Mouse (Mus musculus): ENCODE measurements at regions not wholly inside any gene's neighbourhood (a gene's known extent, or its start where the extent isn't known, plus 50 kb on each side); places are given as distances from the start of the nearest gene placed in this dataset.

- Histone ChIP-seq H3K27me3 (peaks cover 4% of the 10 kb centered on the region; the same call in 1 of the 2 replicates), H3K9ac (no peak overlapping the region), H3K9me3 (no peaks in the 10 kb centered on the region), H3K4me3 (no peak overlapping the region), H3K27ac (no peak overlapping the region), H3K4me2 (no peak overlapping the region), H3K36me3 (no peaks in the 10 kb centered on the region), H3K4me1 (no peaks in the 10 kb centered on the region)
- no peak for ATAC-seq (ENCODE audit: insufficient number of reproducible peaks, low FRiP score, low TSS enrichment, low read depth)
- 36% methylated on average over 11 of the region's 11 CpGs for WGBS
Measured at GRCm38 (mm10) chr1:194148416-194149364, 469.3 kb upstream of the Plxna2 start.

GRCm38 (mm10) chr1:194117631-194118360, 500.2 kb upstream of the Plxna2 start:
- 60% methylated on average over 4 of the region's 4 CpGs for WGBS
- no peaks in the 10 kb centered on the region for H3K27me3 ChIP-seq
- H3K9me3 ChIP-seq: no peaks in the 10 kb centered on the region
- H3K4me3 ChIP-seq: no peak overlapping the region
- no peaks in the 10 kb centered on the region for H3K36me3 ChIP-seq
- H3K9ac ChIP-seq: no peak overlapping the region
- H3K27ac ChIP-seq: no peak overlapping the region
- no peak for ATAC-seq (ENCODE audit: insufficient number of reproducible peaks, low FRiP score, low TSS enrichment, low read depth)
- no peak overlapping the region for H3K4me2 ChIP-seq
- H3K4me1 ChIP-seq: no peaks in the 10 kb centered on the region

- no peak for ATAC-seq (ENCODE audit: insufficient number of reproducible peaks, low FRiP score, low TSS enrichment, low read depth)
- H3K4me2 ChIP-seq: no peak overlapping the region
- WGBS: 73% methylated on average over 1 of the region's 1 CpGs
Measured at GRCm38 (mm10) chr1:194114399-194114798, 503.6 kb upstream of the Plxna2 start.

GRCm38 (mm10) chr1:194111931-194112330, 506.1 kb upstream of the Plxna2 start:
- Histone ChIP-seq H3K27me3 (no peaks in the 10 kb centered on the region; the same call in 1 of the 2 replicates), H3K9ac (no peak overlapping the region), H3K9me3 (no peaks in the 10 kb centered on the region), H3K27ac (no peak overlapping the region), H3K36me3 (no peaks in the 10 kb centered on the region), H3K4me2 (no peak overlapping the region), H3K4me1 (0 out of 2 replicates have a peak, but pooled peaks cover 4% of the 10 kb centered on the region), H3K4me3 (no peak overlapping the region)
- WGBS: 63% methylated on average over 2 of the region's 2 CpGs
- no peak for ATAC-seq (ENCODE audit: insufficient number of reproducible peaks, low FRiP score, low TSS enrichment, low read depth)

More at GRCm38 (mm10) chr1:194114399-194114798, 503.6 kb upstream of the Plxna2 start:
- no peaks in the 10 kb centered on the region for H3K36me3 ChIP-seq
- H3K4me1 ChIP-seq: no peaks in the 10 kb centered on the region
- no peak overlapping the region for H3K4me3 ChIP-seq
- H3K9ac ChIP-seq: no peak overlapping the region
- no peaks in the 10 kb centered on the region for H3K9me3 ChIP-seq
- no peak overlapping the region for H3K27ac ChIP-seq
- no peaks in the 10 kb centered on the region for H3K27me3 ChIP-seq

- Histone ChIP-seq H3K27ac (no peak overlapping the region), H3K36me3 (no peaks in the 10 kb centered on the region), H3K9me3 (no peaks in the 10 kb centered on the region), H3K4me2 (no peak overlapping the region), H3K4me3 (no peak overlapping the region), H3K4me1 (0 out of 2 replicates have a peak, but pooled peaks cover 4% of the 10 kb centered on the region), H3K9ac (no peak overlapping the region), H3K27me3 (no peaks in the 10 kb centered on the region; the same call in 1 of the 2 replicates)
- 49% methylated on average over 5 of the region's 5 CpGs for WGBS
- ATAC-seq (ENCODE audit: insufficient number of reproducible peaks, low FRiP score, low TSS enrichment, low read depth): no peak
Measured at GRCm38 (mm10) chr1:194109172-194110071, 508.6 kb upstream of the Plxna2 start.

- WGBS: 29% methylated on average over 2 of the region's 2 CpGs
- Histone ChIP-seq H3K27ac (no peak overlapping the region), H3K4me1 (0 out of 2 replicates have a peak, but pooled peaks cover 4% of the 10 kb centered on the region), H3K9me3 (no peaks in the 10 kb centered on the region), H3K36me3 (no peaks in the 10 kb centered on the region), H3K4me2 (no peak overlapping the region), H3K9ac (no peak overlapping the region), H3K4me3 (no peak overlapping the region), H3K27me3 (no peaks in the 10 kb centered on the region; the same call in 1 of the 2 replicates)
- no peak; the same call in 1 of the 2 replicates for ATAC-seq (ENCODE audit: insufficient number of reproducible peaks, low FRiP score, low TSS enrichment, low read depth)
Measured at GRCm38 (mm10) chr1:194108132-194108531, 509.9 kb upstream of the Plxna2 start.

- 78% methylated on average over 3 of the region's 3 CpGs for WGBS
- H3K9ac ChIP-seq: no peak overlapping the region
- no peak overlapping the region for H3K4me3 ChIP-seq
- H3K9me3 ChIP-seq: no peaks in the 10 kb centered on the region
- 0 out of 2 replicates have a peak, but pooled peaks cover 4% of the 10 kb centered on the region for H3K4me1 ChIP-seq
- no peak overlapping the region for H3K27ac ChIP-seq
- no peaks in the 10 kb centered on the region for H3K36me3 ChIP-seq
- H3K27me3 ChIP-seq: no peaks in the 10 kb centered on the region; the same call in 1 of the 2 replicates
- ATAC-seq (ENCODE audit: insufficient number of reproducible peaks, low FRiP score, low TSS enrichment, low read depth): no peak
- H3K4me2 ChIP-seq: no peak overlapping the region
Measured at GRCm38 (mm10) chr1:194107271-194107938, 510.6 kb upstream of the Plxna2 start.

GRCm38 (mm10) chr1:194089918-194090548, 528.0 kb upstream of the Plxna2 start:
- Histone ChIP-seq H3K4me3 (no peak overlapping the region), H3K4me1 (no peaks in the 10 kb centered on the region), H3K36me3 (no peaks in the 10 kb centered on the region), H3K27me3 (no peaks in the 10 kb centered on the region), H3K9me3 (no peaks in the 10 kb centered on the region), H3K27ac (no peak overlapping the region), H3K9ac (no peak overlapping the region), H3K4me2 (no peak overlapping the region)
- ATAC-seq (ENCODE audit: insufficient number of reproducible peaks, low FRiP score, low TSS enrichment, low read depth): no peak
- 86% methylated on average over 2 of the region's 2 CpGs for whole genome bisulfite sequencing

- Histone ChIP-seq H3K9me3 (no peaks in the 10 kb centered on the region), H3K36me3 (no peaks in the 10 kb centered on the region), H3K4me3 (no peak overlapping the region), H3K9ac (no peak overlapping the region), H3K4me2 (no peak overlapping the region), H3K27ac (no peak overlapping the region), H3K4me1 (no peaks in the 10 kb centered on the region), H3K27me3 (no peaks in the 10 kb centered on the region)
- 24% methylated on average over 5 of the region's 5 CpGs for WGBS
- ATAC-seq (ENCODE audit: insufficient number of reproducible peaks, low FRiP score, low TSS enrichment, low read depth): no peak
Measured at GRCm38 (mm10) chr1:194058512-194058911, 559.5 kb upstream of the Plxna2 start.

- Histone ChIP-seq H3K9ac (no peak overlapping the region), H3K4me3 (no peak overlapping the region), H3K4me1 (no peaks in the 10 kb centered on the region), H3K4me2 (no peak overlapping the region), H3K27me3 (no peaks in the 10 kb centered on the region), H3K9me3 (no peaks in the 10 kb centered on the region), H3K27ac (no peak overlapping the region), H3K36me3 (no peaks in the 10 kb centered on the region)
- ATAC-seq (ENCODE audit: insufficient number of reproducible peaks, low FRiP score, low TSS enrichment, low read depth): no peak
- WGBS: 3% methylated on average over 1 of the region's 1 CpGs
Measured at GRCm38 (mm10) chr1:194056544-194056943, 561.5 kb upstream of the Plxna2 start.
